Mouse (Mus musculus): ENCODE results near the gene Dtx1.

DNA sequence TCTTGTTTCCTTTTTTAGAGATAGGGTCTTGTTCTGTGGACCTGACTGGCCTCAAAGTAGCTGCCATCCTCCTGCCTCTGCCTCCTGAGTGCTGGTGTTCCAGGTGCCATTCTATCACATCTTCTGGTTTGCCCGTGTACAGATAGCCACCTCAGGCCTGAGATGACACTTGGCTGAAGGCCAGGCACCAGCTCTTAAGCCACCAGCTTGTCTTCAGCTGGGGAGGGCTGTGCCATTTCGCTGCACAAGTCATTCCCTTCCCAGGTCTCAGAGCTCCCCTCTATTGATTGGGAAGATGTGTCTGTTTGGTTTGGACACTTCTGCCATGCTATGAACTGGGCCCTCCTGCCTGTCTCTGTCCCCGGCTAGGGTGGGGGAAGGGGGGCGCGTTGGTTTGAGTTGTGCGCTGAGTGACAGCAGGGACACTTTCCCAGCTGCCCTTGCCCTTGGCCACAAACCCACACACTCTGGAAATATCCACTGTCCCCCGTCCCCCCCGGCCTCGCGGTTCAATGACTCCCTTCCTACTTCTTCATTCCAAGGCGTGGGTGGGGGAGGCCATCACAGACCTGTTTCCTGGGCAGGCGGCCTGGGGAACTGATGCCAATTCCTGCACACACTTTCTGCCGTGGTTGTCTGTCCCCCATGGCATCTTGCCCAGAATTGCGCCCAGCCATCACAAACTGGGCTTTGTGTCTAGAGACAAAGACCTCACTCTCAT is 68.2 kb downstream of the Dtx1 start:
- TF ChIP-seq POLR2A (IDR thresholded peaks at IDR 0.05; ENCODE audit: control insufficient read depth, low read depth, low read length) (no peak), CTCF (IDR thresholded peaks at IDR 0.05; ENCODE audit: control insufficient read depth, insufficient read depth, insufficient replicate concordance, low read depth, low read length) (no peak)

Data from testis, adult 2 months (tissue).